In the genomic region with DNA sequence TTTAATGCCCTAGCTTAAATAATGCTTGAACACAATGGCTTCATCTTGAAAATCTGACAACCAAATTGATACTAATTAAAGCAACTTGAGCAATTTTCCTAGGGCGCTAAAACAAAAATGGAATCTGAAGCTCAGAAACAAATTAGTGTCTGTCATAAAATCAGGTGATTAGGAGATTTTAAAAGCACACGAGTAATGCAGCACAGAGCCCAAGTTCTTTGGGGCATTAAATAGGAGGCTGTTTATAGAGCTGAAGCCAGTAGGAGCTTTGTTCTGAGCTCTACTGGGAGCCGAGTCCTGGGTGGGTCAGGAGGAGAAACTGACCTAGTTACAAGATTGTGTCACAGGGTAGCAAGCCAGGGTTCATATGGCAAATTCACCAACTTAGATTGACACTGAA, we compare ENCODE assay signal across 22 mouse cellular contexts. TPM values are rescaled to one million over a fixed set of nuclear protein-coding genes. Genes with fewer than 3 reads are reported as not detected.
DNase-seq lines count a peak whose midpoint lies in the region; ATAC-seq and TF ChIP-seq lines count a peak whose summit lies in the region.
"Had no signal": no experiment of that assay in that cellular context is flagged by ENCODE, and none has a peak within 500 bp of the region (broad histone marks: within the 10 kb centered on the region; RNA-seq: fewer than 3 reads in every experiment).

No protein-coding gene starts in this region.

- no peaks in the 10 kb centered on the region for H3K4me1 ChIP-seq in forebrain, embryonic 14.5 days (ENCODE audit: control insufficient read depth, insufficient read depth, low read length)
- H3K4me1 ChIP-seq in forebrain, embryonic 12.5 days = peaks cover 3% of the 10 kb centered on the region
- H3K4me1 ChIP-seq in thymus, adult 2 months (replicated peaks; ENCODE audit: control insufficient read depth, insufficient read depth, low read length) = peaks cover 8% of the 10 kb centered on the region

- H3K4me2 ChIP-seq in forebrain, embryonic 14.5 days (ENCODE audit: low read length) = no peak overlapping the region
- H3K4me2 ChIP-seq in forebrain, embryonic 12.5 days = no peak overlapping the region
- H3K4me2 ChIP-seq: embryonic facial prominence, embryonic 13.5 days; hindbrain, embryonic 12.5 days; intestine, embryonic 15.5 days had no signal

- no peaks in the 10 kb centered on the region for H3K36me3 ChIP-seq in forebrain, embryonic 14.5 days (ENCODE audit: control insufficient read depth, insufficient read depth, low read length)
- no peaks in the 10 kb centered on the region for H3K36me3 ChIP-seq in forebrain, embryonic 12.5 days (replicated peaks)
- no peaks in the 10 kb centered on the region for H3K36me3 ChIP-seq in thymus, adult 2 months (ENCODE audit: control insufficient read depth, insufficient read depth, low read length)
- H3K36me3 ChIP-seq: embryonic facial prominence, embryonic 13.5 days; G1E; heart, embryonic 10.5 days; hindbrain, embryonic 12.5 days; intestine, embryonic 15.5 days had no signal

- no peaks in the 10 kb centered on the region for H3K27me3 ChIP-seq in forebrain, embryonic 14.5 days (replicated peaks; ENCODE audit: control insufficient read depth, insufficient read depth, low read length)
- H3K27me3 ChIP-seq in forebrain, embryonic 12.5 days = no peaks in the 10 kb centered on the region
- no peaks in the 10 kb centered on the region for H3K27me3 ChIP-seq in thymus, adult 2 months (ENCODE audit: control insufficient read depth, insufficient read depth, low read length)
- H3K27me3 ChIP-seq: embryonic facial prominence, embryonic 13.5 days; hindbrain, embryonic 12.5 days; intestine, embryonic 15.5 days had no signal

- no peak for ATAC-seq in forebrain, embryonic 14.5 days
- no peak for ATAC-seq in forebrain, embryonic 12.5 days (ENCODE audit: low FRiP score)
- ATAC-seq: CD4-positive, CD25-positive, alpha-beta regulatory T cell, adult 4 months; intestine, embryonic 15.5 days had no signal

- TF ChIP-seq POLR2A in thymus, adult 2 months (IDR thresholded peaks at IDR 0.05; ENCODE audit: control insufficient read depth, extremely low read depth, insufficient read depth, low read length, poor library complexity) = no peak

- H3K4me3 ChIP-seq in forebrain, embryonic 14.5 days (ENCODE audit: low read depth, low read length) = no peak overlapping the region
- no peak overlapping the region for H3K4me3 ChIP-seq in forebrain, embryonic 12.5 days (replicated peaks)
- no peak overlapping the region for H3K4me3 ChIP-seq in gastrocnemius, adult 2 months
- no peak overlapping the region for H3K4me3 ChIP-seq in thymus, adult 2 months (ENCODE audit: control insufficient read depth, insufficient read depth, low read length)
- H3K4me3 ChIP-seq: embryonic facial prominence, embryonic 13.5 days; heart, embryonic 10.5 days; hindbrain, embryonic 12.5 days; intestine, embryonic 15.5 days had no signal

- H3K9me3 ChIP-seq in forebrain, embryonic 14.5 days (replicated peaks; ENCODE audit: control insufficient read depth, low read length) = no peaks in the 10 kb centered on the region
- no peaks in the 10 kb centered on the region for H3K9me3 ChIP-seq in forebrain, embryonic 12.5 days
- H3K9me3 ChIP-seq: embryonic facial prominence, embryonic 13.5 days; G1E; heart, embryonic 10.5 days; hindbrain, embryonic 12.5 days; intestine, embryonic 15.5 days had no signal

- H3K27ac ChIP-seq in forebrain, embryonic 14.5 days (ENCODE audit: low read depth, low read length) = 0 out of 2 replicates have a peak overlapping the region, but pooled peaks have one; percentile 15
- H3K27ac ChIP-seq in forebrain, embryonic 12.5 days = no peak overlapping the region
- H3K27ac ChIP-seq in gastrocnemius, adult 2 months = no peak overlapping the region
- H3K27ac ChIP-seq in thymus, adult 2 months (ENCODE audit: control insufficient read depth, insufficient read depth, low read length) = no peak overlapping the region
- H3K27ac ChIP-seq: embryonic facial prominence, embryonic 13.5 days; heart, embryonic 10.5 days; hindbrain, embryonic 12.5 days; intestine, embryonic 15.5 days had no signal

- intact Hi-C loops in gastrocnemius, adult 2 months (cut with DNase I) = no loop called here
- intact Hi-C loops in gastrocnemius, postnatal 14 days (cut with DNase I; ENCODE audit: low total_unique reads) = no loop called here
- intact Hi-C loops in left cerebral cortex, postnatal 10 days (cut with DNase I) = no loop called here

- 32% methylated on average over 3 of the region's 3 CpGs for WGBS in forebrain, embryonic 14.5 days
- WGBS in forebrain, embryonic 12.5 days = 48% methylated on average over 3 of the region's 3 CpGs
- 97% methylated on average over 3 of the region's 3 CpGs for WGBS in thymus, adult 2 months

- peak; percentile 14 for DNase-seq in forebrain, embryonic 14.5 days (ENCODE audit: low spot score)
- peak; percentile 29 for DNase-seq in gastrocnemius, adult 2 months
- no peak for DNase-seq in gastrocnemius, postnatal 14 days
- DNase-seq in Muller cell, postnatal 12 days (ENCODE audit: inconsistent ontology term) = peak; percentile 12
- DNase-seq in retina, embryonic 14.5 days (ENCODE audit: low spot score) = peak; percentile 26
- no peak for DNase-seq in left cerebral cortex, postnatal 10 days (ENCODE audit: extremely low spot score in 1 of 2, low spot score in 2 of 2)
- DNase-seq in thymus, adult 2 months = no peak
- DNase-seq: adrenal gland, postnatal 10 days; B cell, adult 2 months; cerebellum, adult 9-11 months; cerebellum, postnatal 36 days; gastrocnemius, postnatal 36 days; heart, adult 11 months; heart, postnatal 10 days; heart, postnatal 4 days had no signal

- TF ChIP-seq CTCF in gastrocnemius, adult 2 months (IDR thresholded peaks at IDR 0.05) = no peak
- no peak for TF ChIP-seq CTCF in thymus, adult 2 months (IDR thresholded peaks at IDR 0.05; ENCODE audit: borderline replicate concordance, control insufficient read depth, extremely low read depth, insufficient read depth, low read length, poor library complexity)

- H3K9ac ChIP-seq in forebrain, embryonic 14.5 days (ENCODE audit: low read length) = no peak overlapping the region
- no peak overlapping the region for H3K9ac ChIP-seq in forebrain, embryonic 12.5 days
- H3K9ac ChIP-seq: embryonic facial prominence, embryonic 13.5 days; hindbrain, embryonic 12.5 days; intestine, embryonic 15.5 days had no signal

RNA-seq across cellular contexts. Expression of a gene that starts 5.2 kb away (rescaled TPM):
- 35.3 and 40.3 TPM in 2 replicates for polyA plus RNA-seq in forebrain, embryonic 14.5 days (2014; fragmentation: Nextera tagmentation; extraction: Ambion mirVana)
- 77.6 and 80.9 TPM in 2 replicates for polyA plus RNA-seq in forebrain, embryonic 12.5 days (2016; fragmentation: Nextera tagmentation; extraction: Ambion mirVana)
- total RNA-seq in gastrocnemius, adult 2 months (2021) = 1 to 10 TPM; 1.8 TPM
- total RNA-seq in gastrocnemius, postnatal 14 days (2021) = 1 to 10 TPM; 3.0 to 3.1 TPM
- 10 to 100 TPM; 12.5 to 13.2 TPM for total RNA-seq in left cerebral cortex, postnatal 10 days (2021)
- polyA plus RNA-seq in thymus, adult 2 months (2012; rRNA removed) = 5.1 and 6.0 TPM in 2 replicates

RNA-seq across cellular contexts. Expression of a gene that starts 34.9 kb away (rescaled TPM):
- 17.9 and 21.8 TPM in 2 replicates for polyA plus RNA-seq in forebrain, embryonic 14.5 days (2014; fragmentation: Nextera tagmentation; extraction: Ambion mirVana)
- polyA plus RNA-seq in forebrain, embryonic 12.5 days (2016; fragmentation: Nextera tagmentation; extraction: Ambion mirVana) = 24.4 and 24.5 TPM in 2 replicates
- 10 to 100 TPM; 18.9 to 19.2 TPM for total RNA-seq in gastrocnemius, adult 2 months (2021)
- 10 to 100 TPM; 22.1 to 23.7 TPM for total RNA-seq in gastrocnemius, postnatal 14 days (2021)
- total RNA-seq in left cerebral cortex, postnatal 10 days (2021) = 10 to 100 TPM; 35.0 to 37.4 TPM
- 21.2 and 22.3 TPM in 2 replicates for polyA plus RNA-seq in thymus, adult 2 months (2012; rRNA removed)

RNA-seq across cellular contexts. Expression of a gene that starts 59.4 kb away (rescaled TPM):
- polyA plus RNA-seq in forebrain, embryonic 14.5 days (2014; fragmentation: Nextera tagmentation; extraction: Ambion mirVana) = 15.1 and 15.5 TPM in 2 replicates
- polyA plus RNA-seq in forebrain, embryonic 12.5 days (2016; fragmentation: Nextera tagmentation; extraction: Ambion mirVana) = 44.7 and 51.6 TPM in 2 replicates
- under 1 TPM; 0.08 TPM for total RNA-seq in gastrocnemius, adult 2 months (2021)
- total RNA-seq in gastrocnemius, postnatal 14 days (2021) = 1 to 10 TPM in 1 of 2 experiments, under 1 TPM in 1; 0.78 to 1.1 TPM
- 1 to 10 TPM; 1.2 to 1.7 TPM for total RNA-seq in left cerebral cortex, postnatal 10 days (2021)
- 7.4 and 8.1 TPM in 2 replicates for polyA plus RNA-seq in thymus, adult 2 months (2012; rRNA removed)

Comparison
In these comparisons a context has a peak if more than half of its experiments do, and no peak if none do; other contexts are left out.
1. DNase-seq: peak in forebrain, embryonic 14.5 days (single experiment), gastrocnemius, adult 2 months (single experiment), Muller cell, postnatal 12 days (single experiment) and retina, embryonic 14.5 days (single experiment); none in gastrocnemius, postnatal 14 days (single experiment), left cerebral cortex, postnatal 10 days (0 of 2) and thymus, adult 2 months (single experiment).